Mouse (Mus musculus) forebrain, embryonic 15.5 days (tissue): Measurements from ENCODE around the gene E330017A01Rik. TPM values are rescaled to one million over a fixed set of nuclear protein-coding genes. Genes with fewer than 3 reads are reported as not detected.

ENCODE experiments used
- ATAC-seq: fragments of 200-750 bp; cut with Nextera tagmentation; replicated peaks from 2 replicates; pipeline ENCODE4 v1.8.0; 2017; ENCODE audit warnings: mild to moderate bottlenecking, moderate TSS enrichment, moderate library complexity
- H3K27ac ChIP-seq: fragments of 300-500 bp; sonication (generic); replicated peaks from 2 replicates; pipeline ENCODE4 v1.5.1; 2015; ENCODE audit warnings: mild to moderate bottlenecking, inconsistent platforms
- H3K27me3 ChIP-seq: fragments of 300-500 bp; sonication (generic); 2 replicates; pipeline ENCODE4 v1.6.1; 2015; ENCODE audit warnings: inconsistent platforms
- H3K36me3 ChIP-seq: fragments of 300-500 bp; sonication (generic); 2 replicates; pipeline ENCODE4 v1.6.1; 2015; ENCODE audit warnings: mild to moderate bottlenecking, inconsistent platforms
- H3K4me1 ChIP-seq: fragments of 300-500 bp; sonication (generic); 2 replicates; pipeline ENCODE4 v1.6.1; 2015; ENCODE audit warnings: inconsistent platforms
- H3K4me2 ChIP-seq: fragments of 300-500 bp; sonication (generic); replicated peaks from 2 replicates; pipeline ENCODE4 v1.6.1; 2015; ENCODE audit warnings: mild to moderate bottlenecking, inconsistent platforms
- H3K4me3 ChIP-seq: fragments of 300-500 bp; sonication (generic); 2 replicates; pipeline ENCODE4 v1.5.1; 2015; ENCODE audit warnings: mild to moderate bottlenecking, inconsistent platforms
- H3K9ac ChIP-seq: fragments of 300-500 bp; sonication (generic); replicated peaks from 2 replicates; pipeline ENCODE4 v1.6.1; 2015; ENCODE audit warnings: mild to moderate bottlenecking, inconsistent platforms
- H3K9me3 ChIP-seq: fragments of 300-500 bp; sonication (generic); 2 replicates; pipeline ENCODE4 v1.6.1; 2016; ENCODE audit warnings: inconsistent platforms
- WGBS: fragments of 180-500 bp; shearing (Covaris S2); methylation state at CpG from one replicate; pipeline ENCODE4 v1.1.7; 2015; ENCODE audit warnings: mixed read lengths; 5-methylcytosine and 5-hydroxymethylcytosine counted together
- polyA plus RNA-seq: library from polyadenylated mRNA; unstranded; fragments of >200 nt; fragmentation: Nextera tagmentation; extraction: Ambion mirVana; gene quantifications from 2 replicates; pipeline ENCODE4 v1.2.1, GENCODE M21; 2015

The E330017A01Rik gene
- polyA plus RNA-seq, 1 experiment from 2014 or later: not detected

- Histone ChIP-seq H3K9me3 (no peaks in the 10 kb centered on the region), H3K4me3 (no peak overlapping the region), H3K4me1 (no peaks in the 10 kb centered on the region)
These were observed 20.1 kb upstream of the E330017A01Rik start for GRCm38 (mm10) chr16:58658668-58659067.

DNA sequence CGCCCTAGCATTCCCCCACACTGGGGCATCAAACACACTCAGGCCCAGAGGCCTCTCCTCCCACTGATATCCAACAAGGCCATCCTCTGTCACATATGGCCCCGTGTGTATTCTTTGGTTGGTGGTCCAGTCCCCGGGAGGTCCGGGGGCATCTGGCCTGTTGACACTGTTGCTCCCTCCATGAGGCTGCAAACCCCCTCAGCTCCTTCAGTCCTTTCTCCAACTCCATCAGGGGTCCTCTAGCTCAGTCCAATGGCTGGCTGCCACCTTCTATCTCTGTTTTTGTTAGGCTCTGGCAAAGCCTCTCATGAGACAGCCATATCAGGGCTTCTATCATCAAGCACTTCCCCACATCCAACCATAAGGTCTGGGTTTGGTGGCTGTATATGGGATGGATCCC, 18.0 kb upstream of the E330017A01Rik start:
- Histone ChIP-seq H3K9ac (no peak overlapping the region), H3K4me1 (no peaks in the 10 kb centered on the region), H3K27ac (no peak overlapping the region), H3K36me3 (no peaks in the 10 kb centered on the region), H3K4me3 (no peak overlapping the region), H3K27me3 (no peaks in the 10 kb centered on the region), H3K9me3 (no peaks in the 10 kb centered on the region), H3K4me2 (no peak overlapping the region)
- no peak for ATAC-seq
- WGBS: 87% methylated on average over 4 of the region's 4 CpGs

More at GRCm38 (mm10) chr16:58658668-58659067, 20.1 kb upstream of the E330017A01Rik start:
- Histone ChIP-seq H3K9ac (no peak overlapping the region), H3K27ac (no peak overlapping the region), H3K27me3 (no peaks in the 10 kb centered on the region), H3K4me2 (no peak overlapping the region), H3K36me3 (no peaks in the 10 kb centered on the region)
- no peak for ATAC-seq
- 92% methylated on average over 6 of the region's 6 CpGs for WGBS

- Histone ChIP-seq H3K9me3 (no peaks in the 10 kb centered on the region), H3K4me1 (no peaks in the 10 kb centered on the region), H3K9ac (no peak overlapping the region), H3K36me3 (no peaks in the 10 kb centered on the region), H3K4me2 (no peak overlapping the region), H3K27me3 (no peaks in the 10 kb centered on the region), H3K27ac (no peak overlapping the region), H3K4me3 (no peak overlapping the region)
- no peak for ATAC-seq
These were observed 17.2 kb upstream of the E330017A01Rik start for GRCm38 (mm10) chr16:58655751-58656150.

DNA sequence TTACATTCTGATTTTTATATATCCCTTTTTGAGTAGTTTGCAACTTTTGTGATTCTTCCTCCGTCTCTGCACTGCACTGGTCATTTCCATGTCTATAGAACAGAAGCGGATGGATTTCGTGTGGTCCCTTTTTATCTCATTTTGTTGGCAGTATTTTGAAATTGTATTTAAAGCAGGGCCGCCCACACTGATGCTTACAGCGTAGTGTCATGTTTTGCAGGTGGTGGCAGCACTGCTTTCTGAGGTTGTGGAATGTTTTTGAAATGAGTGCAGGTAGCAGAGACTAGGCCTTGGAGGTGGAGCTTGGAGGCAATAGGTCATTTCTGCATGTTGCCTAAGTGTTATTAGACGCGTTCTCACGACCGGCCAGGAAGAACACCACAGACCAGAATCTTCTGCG, 11.4 kb upstream of the E330017A01Rik start:
- ATAC-seq: no peak
- no peak overlapping the region for H3K27ac ChIP-seq
- H3K9ac ChIP-seq: no peak overlapping the region
- WGBS: 96% methylated on average over 10 of the region's 10 CpGs
- no peaks in the 10 kb centered on the region for H3K4me1 ChIP-seq
- H3K9me3 ChIP-seq: no peaks in the 10 kb centered on the region
- no peak overlapping the region for H3K4me2 ChIP-seq
- no peaks in the 10 kb centered on the region for H3K27me3 ChIP-seq
- no peaks in the 10 kb centered on the region for H3K36me3 ChIP-seq
- no peak overlapping the region for H3K4me3 ChIP-seq

DNA sequence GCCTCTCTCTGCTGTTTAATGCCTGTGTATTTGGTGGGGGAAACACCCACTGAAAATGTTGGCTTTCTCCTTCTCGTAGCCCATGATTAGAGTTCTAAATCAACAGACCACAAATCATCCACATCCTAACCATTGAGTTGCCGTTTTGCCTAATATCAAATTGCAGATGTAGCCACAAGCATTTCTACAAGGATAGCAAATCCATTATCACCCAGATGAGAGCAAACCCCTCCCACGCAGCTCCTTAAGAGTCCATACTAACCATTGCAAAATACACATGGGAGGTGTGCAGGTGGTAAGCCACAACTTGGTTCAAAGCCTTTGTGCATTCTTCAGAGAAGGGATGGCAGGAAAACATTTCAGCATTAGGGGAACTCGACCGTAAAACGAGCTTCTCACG, 523 bp downstream of the E330017A01Rik start:
- H3K9ac ChIP-seq: no peak overlapping the region
- WGBS: 75% methylated on average over 7 of the region's 7 CpGs
- no peak overlapping the region for H3K4me2 ChIP-seq
- no peaks in the 10 kb centered on the region for H3K36me3 ChIP-seq
- no peaks in the 10 kb centered on the region for H3K27me3 ChIP-seq
- no peak overlapping the region for H3K4me3 ChIP-seq
- no peak overlapping the region for H3K27ac ChIP-seq
- no peaks in the 10 kb centered on the region for H3K4me1 ChIP-seq
- no peak for ATAC-seq
- no peaks in the 10 kb centered on the region for H3K9me3 ChIP-seq

GRCm38 (mm10) chr16:58637448-58637847, 1.1 kb downstream of the E330017A01Rik start:
- no peaks in the 10 kb centered on the region for H3K9me3 ChIP-seq
- no peak overlapping the region for H3K4me3 ChIP-seq
- H3K27me3 ChIP-seq: no peaks in the 10 kb centered on the region
- H3K4me2 ChIP-seq: no peak overlapping the region
- H3K27ac ChIP-seq: no peak overlapping the region
- ATAC-seq: no peak
- H3K9ac ChIP-seq: no peak overlapping the region
- no peaks in the 10 kb centered on the region for H3K4me1 ChIP-seq
- 83% methylated on average over 4 of the region's 4 CpGs for WGBS
- H3K36me3 ChIP-seq: no peaks in the 10 kb centered on the region

- no peak overlapping the region for H3K4me3 ChIP-seq
- no peak overlapping the region for H3K4me2 ChIP-seq
- ATAC-seq: no peak
- H3K9ac ChIP-seq: no peak overlapping the region
- no peaks in the 10 kb centered on the region for H3K4me1 ChIP-seq
- no peaks in the 10 kb centered on the region for H3K9me3 ChIP-seq
- H3K27ac ChIP-seq: no peak overlapping the region
- no peaks in the 10 kb centered on the region for H3K36me3 ChIP-seq
- 48% methylated on average over 2 of the region's 2 CpGs for WGBS
- no peaks in the 10 kb centered on the region for H3K27me3 ChIP-seq
These were observed 2.7 kb downstream of the E330017A01Rik start for GRCm38 (mm10) chr16:58635866-58636265.

DNA sequence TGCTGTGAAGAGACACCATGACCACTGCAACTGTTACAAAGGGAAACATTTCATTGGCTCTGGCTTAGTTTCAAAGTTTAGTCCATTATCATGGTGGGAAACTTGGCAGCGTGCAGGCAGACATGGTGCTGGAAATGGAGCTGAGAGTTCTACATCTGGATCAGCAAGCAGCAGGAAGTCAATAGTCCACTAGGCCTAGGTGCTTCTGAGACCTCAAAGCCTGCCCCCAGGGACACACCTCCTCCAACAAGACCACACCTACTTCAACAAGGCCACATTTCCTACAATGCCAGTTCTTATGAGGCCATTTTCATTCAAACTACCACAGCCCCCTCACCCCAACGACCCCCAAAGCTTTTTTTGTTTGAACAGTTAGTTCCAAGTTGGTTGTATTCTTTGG, 8.8 kb downstream of the E330017A01Rik start:
- Histone ChIP-seq H3K4me1 (no peaks in the 10 kb centered on the region), H3K27me3 (no peaks in the 10 kb centered on the region), H3K9me3 (no peaks in the 10 kb centered on the region), H3K9ac (no peak overlapping the region), H3K4me2 (no peak overlapping the region), H3K36me3 (no peaks in the 10 kb centered on the region), H3K4me3 (no peak overlapping the region), H3K27ac (no peak overlapping the region)
- ATAC-seq: no peak
- WGBS: 67% methylated on average over 2 of the region's 2 CpGs

GRCm38 (mm10) chr16:58628968-58629367, 9.6 kb downstream of the E330017A01Rik start:
- Histone ChIP-seq H3K9me3 (no peaks in the 10 kb centered on the region), H3K27ac (no peak overlapping the region), H3K4me3 (no peak overlapping the region), H3K4me2 (no peak overlapping the region), H3K36me3 (no peaks in the 10 kb centered on the region), H3K9ac (no peak overlapping the region), H3K27me3 (no peaks in the 10 kb centered on the region), H3K4me1 (no peaks in the 10 kb centered on the region)
- WGBS: 92% methylated on average over 5 of the region's 5 CpGs
- ATAC-seq: no peak

DNA sequence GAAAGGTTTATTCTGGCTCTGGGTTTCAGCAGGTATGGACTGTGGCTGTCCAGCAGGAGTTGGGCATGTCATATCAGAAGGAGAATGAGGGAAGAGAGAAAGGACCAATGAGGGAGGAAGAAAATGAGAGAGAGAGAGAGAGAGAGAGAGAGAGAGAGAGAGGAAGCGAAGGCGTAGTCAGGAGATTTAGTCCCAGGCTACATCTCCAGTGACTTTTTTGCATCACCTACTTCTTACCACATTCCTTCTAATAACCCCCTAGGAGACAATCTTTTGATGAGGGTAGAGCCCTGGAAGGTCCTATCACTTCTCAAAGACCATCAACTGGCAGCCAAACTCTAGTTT, 10.2 kb downstream of the E330017A01Rik start:
- no peaks in the 10 kb centered on the region for H3K9me3 ChIP-seq
- no peaks in the 10 kb centered on the region for H3K36me3 ChIP-seq
- H3K27me3 ChIP-seq: no peaks in the 10 kb centered on the region
- no peaks in the 10 kb centered on the region for H3K4me1 ChIP-seq
- H3K9ac ChIP-seq: no peak overlapping the region
- no peak for ATAC-seq
- no peak overlapping the region for H3K27ac ChIP-seq
- H3K4me2 ChIP-seq: no peak overlapping the region
- H3K4me3 ChIP-seq: no peak overlapping the region
- 100% methylated on average over 2 of the region's 2 CpGs for WGBS

DNA sequence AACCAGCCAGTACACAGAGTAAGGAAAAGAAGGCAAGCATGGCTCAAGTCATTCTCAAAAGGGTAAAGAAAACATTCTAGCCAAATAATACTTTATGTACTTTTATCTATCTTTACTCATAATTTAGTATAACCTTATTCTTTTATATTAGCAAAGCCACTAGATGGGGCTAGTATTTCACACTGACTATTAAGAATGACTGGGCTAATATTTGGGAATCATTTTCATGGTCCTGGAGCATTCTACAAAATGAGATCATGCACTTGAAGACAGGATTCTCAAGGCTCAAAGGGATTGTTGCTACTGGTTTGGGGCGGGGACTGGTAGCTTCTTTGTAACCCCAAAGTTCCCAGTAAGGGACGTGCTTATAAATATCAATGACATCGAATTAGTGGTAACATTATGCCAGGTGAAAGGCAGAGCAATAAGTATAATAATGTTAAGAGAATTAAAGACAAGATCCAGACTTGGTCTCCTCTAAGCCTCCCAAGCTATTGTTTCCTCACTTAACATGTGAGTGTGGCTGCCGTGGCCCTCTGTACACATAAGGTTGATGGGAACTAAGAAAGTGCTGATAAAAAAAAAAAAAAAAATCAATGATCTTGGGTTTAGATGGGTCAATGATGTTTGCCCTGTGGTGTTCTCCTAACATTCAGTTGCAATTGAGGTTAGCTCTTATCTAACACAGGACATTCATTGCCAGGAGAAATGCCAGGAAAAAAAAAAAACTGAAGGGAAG, 10.8 kb downstream of the E330017A01Rik start:
- Histone ChIP-seq H3K9me3 (no peaks in the 10 kb centered on the region), H3K27me3 (no peaks in the 10 kb centered on the region), H3K4me3 (no peak overlapping the region), H3K9ac (no peak overlapping the region), H3K36me3 (no peaks in the 10 kb centered on the region), H3K27ac (no peak overlapping the region), H3K4me1 (no peaks in the 10 kb centered on the region), H3K4me2 (no peak overlapping the region)
- WGBS: 90% methylated on average over 4 of the region's 4 CpGs
- ATAC-seq: no peak

DNA sequence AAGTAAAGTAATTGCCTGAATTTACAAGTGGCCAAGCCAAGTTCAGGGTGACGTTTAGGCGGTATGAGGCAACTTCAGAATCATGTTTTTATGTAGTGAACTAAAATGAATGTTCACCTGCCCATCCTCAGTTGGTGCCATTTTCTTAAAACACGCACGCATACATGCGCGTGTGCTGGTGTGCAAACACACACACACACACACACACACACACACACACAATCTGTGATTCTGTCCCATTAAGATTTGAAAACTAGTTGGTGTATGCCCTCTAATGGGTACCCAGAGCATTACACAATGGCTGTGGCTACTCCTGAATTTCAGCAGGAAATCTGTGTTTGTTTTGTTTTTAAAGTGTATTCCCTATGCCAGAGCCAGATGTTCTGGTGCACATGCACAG, 14.6 kb downstream of the E330017A01Rik start:
- no peaks in the 10 kb centered on the region for H3K27me3 ChIP-seq
- H3K36me3 ChIP-seq: no peaks in the 10 kb centered on the region
- no peak overlapping the region for H3K4me2 ChIP-seq
- no peak overlapping the region for H3K27ac ChIP-seq
- H3K4me1 ChIP-seq: no peaks in the 10 kb centered on the region
- no peak overlapping the region for H3K9ac ChIP-seq
- WGBS: 90% methylated on average over 6 of the region's 6 CpGs
- peak; percentile 55; the same call in 1 of the 2 replicates for ATAC-seq
- no peak overlapping the region for H3K4me3 ChIP-seq
- no peaks in the 10 kb centered on the region for H3K9me3 ChIP-seq

DNA sequence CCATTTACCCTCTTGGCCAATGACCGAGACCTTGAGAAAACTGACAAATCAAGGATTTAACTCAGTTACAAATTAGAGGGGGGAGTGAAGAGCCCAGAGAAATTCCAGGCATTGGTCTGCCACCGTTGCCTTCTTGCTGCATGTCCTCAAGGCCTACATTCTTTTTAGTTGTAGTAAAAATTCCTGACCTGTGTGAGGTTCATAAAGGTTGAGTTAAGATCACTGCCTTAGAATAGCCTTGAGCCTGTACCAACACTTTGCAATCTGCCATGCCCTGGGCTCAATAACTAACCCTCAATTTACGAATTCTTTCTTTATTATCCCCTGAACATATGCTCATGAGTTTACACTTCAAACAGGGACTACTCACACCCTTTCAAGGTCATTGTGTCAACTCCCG, 15.4 kb downstream of the E330017A01Rik start:
- no peak overlapping the region for H3K27ac ChIP-seq
- no peak for ATAC-seq
- 76% methylated on average over 4 of the region's 4 CpGs for WGBS

More for the DNA sequence above, 15.4 kb downstream of the E330017A01Rik start:
- no peak overlapping the region for H3K4me2 ChIP-seq
- no peak overlapping the region for H3K9ac ChIP-seq
- H3K4me3 ChIP-seq: no peak overlapping the region
- H3K9me3 ChIP-seq: no peaks in the 10 kb centered on the region
- no peaks in the 10 kb centered on the region for H3K27me3 ChIP-seq
- no peaks in the 10 kb centered on the region for H3K36me3 ChIP-seq
- no peaks in the 10 kb centered on the region for H3K4me1 ChIP-seq
